Mouse (Mus musculus): ENCODE measurements around the gene Gusb. TPM values are rescaled to one million over a fixed set of nuclear protein-coding genes. Genes with fewer than 3 reads are reported as not detected.

Gene Gusb
- total and polyA plus RNA-seq, 2 experiments from 2014 or later = 27.8 to 31.4 TPM

DNA sequence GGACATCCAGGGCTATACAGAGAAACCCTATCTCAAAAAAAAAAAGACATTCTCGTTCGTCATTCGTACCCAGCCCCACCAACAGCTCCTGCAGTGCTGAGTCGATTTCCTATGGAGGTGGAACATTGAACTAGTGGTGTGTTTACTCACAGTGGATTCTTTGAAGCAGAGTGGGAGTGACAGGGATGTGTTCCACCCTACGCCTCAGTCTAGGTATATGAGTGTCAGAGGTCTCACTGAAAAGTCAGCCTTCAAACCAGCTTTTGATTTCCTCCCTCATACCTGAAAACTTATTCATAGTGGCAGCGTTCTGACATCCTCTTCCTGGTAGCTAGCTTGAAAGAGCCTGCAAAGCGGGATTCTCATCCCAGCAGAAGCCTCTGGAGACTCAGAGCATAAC, 34.4 kb downstream of the Gusb start:
- TF ChIP-seq CTCF (IDR thresholded peaks at IDR 0.05; ENCODE audit: low read depth) = no peak
- no peak for TF ChIP-seq EP300 (IDR thresholded peaks at IDR 0.05; ENCODE audit: low read depth)
- WGBS = 85% methylated on average over 7 of the region's 7 CpGs

DNA sequence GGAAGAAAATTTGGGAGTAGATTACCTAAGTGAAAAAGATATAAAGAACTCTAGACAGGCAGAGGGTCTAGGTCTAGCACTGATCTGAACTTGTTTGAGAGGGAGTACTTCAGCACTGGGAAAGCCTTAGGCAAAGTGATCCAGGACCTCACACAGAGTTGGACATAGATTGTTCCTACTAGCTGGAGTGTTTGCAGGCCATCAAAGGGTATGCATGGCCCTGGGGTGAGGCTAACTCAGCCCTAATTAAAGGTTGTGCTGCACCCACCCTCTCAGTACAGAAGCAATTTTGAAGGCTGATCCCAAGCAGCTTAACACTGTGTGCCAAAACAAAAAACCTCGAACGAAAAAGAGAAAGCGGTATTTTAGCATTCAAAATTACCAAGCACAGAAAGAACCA, 36.4 kb downstream of the Gusb start:
- no peak for TF ChIP-seq EP300 (IDR thresholded peaks at IDR 0.05; ENCODE audit: low read depth)
- no peak for TF ChIP-seq CTCF (IDR thresholded peaks at IDR 0.05; ENCODE audit: low read depth)
- Histone ChIP-seq H3K9ac (replicated peaks; ENCODE audit: low read depth, low read length) (no peak overlapping the region), H3K4me1 (ENCODE audit: control insufficient read depth, insufficient read depth) (no peaks in the 10 kb centered on the region), H3K27ac (ENCODE audit: low read depth) (no peak overlapping the region), H3K36me3 (replicated peaks; ENCODE audit: control insufficient read depth, insufficient read depth, low read length) (peaks cover under 1% of the 10 kb centered on the region; the same call in 1 of the 2 replicates), H3K4me2 (ENCODE audit: low read depth, low read length) (no peak overlapping the region), H3K27me3 (ENCODE audit: control insufficient read depth, insufficient read depth, low read length) (no peaks in the 10 kb centered on the region), H3K4me3 (ENCODE audit: low read depth, low read length) (no peak overlapping the region), H3K9me3 (replicated peaks; ENCODE audit: control insufficient read depth, low read length) (no peaks in the 10 kb centered on the region)
- DNase-seq (ENCODE audit: low spot score) = no peak
- ATAC-seq (ENCODE audit: insufficient read depth, low read depth) = no peak
- WGBS = 93% methylated on average over 3 of the region's 3 CpGs

More for the DNA sequence above, 34.4 kb downstream of the Gusb start:
- H3K4me1 ChIP-seq (ENCODE audit: control insufficient read depth, insufficient read depth) = no peaks in the 10 kb centered on the region
- no peaks in the 10 kb centered on the region for H3K27me3 ChIP-seq (ENCODE audit: control insufficient read depth, insufficient read depth, low read length)
- no peak overlapping the region for H3K4me2 ChIP-seq (ENCODE audit: low read depth, low read length)
- no peak overlapping the region for H3K9ac ChIP-seq (replicated peaks; ENCODE audit: low read depth, low read length)
- DNase-seq (ENCODE audit: low spot score) = no peak
- H3K4me3 ChIP-seq (ENCODE audit: low read depth, low read length) = no peak overlapping the region
- no peak overlapping the region for H3K27ac ChIP-seq (ENCODE audit: low read depth)
- no peak for ATAC-seq (ENCODE audit: insufficient read depth, low read depth)
- peaks cover 6% of the 10 kb centered on the region; the same call in 1 of the 2 replicates for H3K36me3 ChIP-seq (replicated peaks; ENCODE audit: control insufficient read depth, insufficient read depth, low read length)
- H3K9me3 ChIP-seq (replicated peaks; ENCODE audit: control insufficient read depth, low read length) = no peaks in the 10 kb centered on the region

- no peak overlapping the region for H3K9ac ChIP-seq (replicated peaks; ENCODE audit: low read depth, low read length)
- H3K4me3 ChIP-seq (ENCODE audit: low read depth, low read length) = no peak overlapping the region
- no peak for ATAC-seq (ENCODE audit: insufficient read depth, low read depth)
- no peak overlapping the region for H3K4me2 ChIP-seq (ENCODE audit: low read depth, low read length)
- no peaks in the 10 kb centered on the region for H3K9me3 ChIP-seq (replicated peaks; ENCODE audit: control insufficient read depth, low read length)
- TF ChIP-seq CTCF (IDR thresholded peaks at IDR 0.05; ENCODE audit: low read depth) = no peak
- no peak for TF ChIP-seq EP300 (IDR thresholded peaks at IDR 0.05; ENCODE audit: low read depth)
- H3K27ac ChIP-seq (ENCODE audit: low read depth) = no peak overlapping the region
- DNase-seq (ENCODE audit: low spot score) = no peak
- no peaks in the 10 kb centered on the region for H3K4me1 ChIP-seq (ENCODE audit: control insufficient read depth, insufficient read depth)
- WGBS = 60% methylated on average over 4 of the region's 4 CpGs
- no peaks in the 10 kb centered on the region for H3K27me3 ChIP-seq (ENCODE audit: control insufficient read depth, insufficient read depth, low read length)
- 0 out of 2 replicates have a peak, but pooled peaks cover 5% of the 10 kb centered on the region for H3K36me3 ChIP-seq (replicated peaks; ENCODE audit: control insufficient read depth, insufficient read depth, low read length)
Observed at GRCm38 (mm10) chr5:129963224-129963623, 39.6 kb downstream of the Gusb start.

DNA sequence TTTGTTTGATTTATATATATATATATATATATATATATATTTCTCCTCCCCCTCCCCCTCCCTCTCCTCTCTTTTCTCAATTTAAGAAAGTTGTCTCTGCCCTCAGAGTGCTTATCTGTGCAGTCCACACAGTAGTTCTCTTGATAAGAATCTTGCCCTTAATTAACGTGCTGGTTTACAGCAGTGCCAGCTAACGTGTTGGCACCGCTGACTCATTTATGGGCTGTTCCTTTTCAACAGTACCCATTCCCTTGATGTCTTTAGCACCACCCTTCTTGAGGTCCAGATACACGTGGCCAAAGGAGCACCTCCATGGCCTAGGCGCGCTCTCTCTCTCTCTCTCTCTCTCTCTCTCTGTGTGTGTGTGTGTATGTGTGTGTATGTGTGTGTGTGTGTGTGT, 47.1 kb downstream of the Gusb start:
- no peak overlapping the region for H3K9ac ChIP-seq (replicated peaks; ENCODE audit: low read depth, low read length)
- H3K4me2 ChIP-seq (ENCODE audit: low read depth, low read length) = no peak overlapping the region
- H3K4me1 ChIP-seq (ENCODE audit: control insufficient read depth, insufficient read depth) = no peaks in the 10 kb centered on the region; the same call in 1 of the 2 replicates
- no peak for DNase-seq (ENCODE audit: low spot score)
- TF ChIP-seq EP300 (IDR thresholded peaks at IDR 0.05; ENCODE audit: low read depth) = no peak
- TF ChIP-seq CTCF (IDR thresholded peaks at IDR 0.05; ENCODE audit: low read depth) = no peak
- H3K4me3 ChIP-seq (ENCODE audit: low read depth, low read length) = no peak overlapping the region
- ATAC-seq (ENCODE audit: insufficient read depth, low read depth) = no peak
- H3K9me3 ChIP-seq (replicated peaks; ENCODE audit: control insufficient read depth, low read length) = no peaks in the 10 kb centered on the region
- 0 out of 2 replicates have a peak, but pooled peaks cover 5% of the 10 kb centered on the region for H3K36me3 ChIP-seq (replicated peaks; ENCODE audit: control insufficient read depth, insufficient read depth, low read length)
- no peaks in the 10 kb centered on the region for H3K27me3 ChIP-seq (ENCODE audit: control insufficient read depth, insufficient read depth, low read length)
- no peak overlapping the region for H3K27ac ChIP-seq (ENCODE audit: low read depth)
- 73% methylated on average over 6 of the region's 6 CpGs for WGBS

- no peak for ATAC-seq (ENCODE audit: insufficient read depth, low read depth)
- no peaks in the 10 kb centered on the region for H3K27me3 ChIP-seq (ENCODE audit: control insufficient read depth, insufficient read depth, low read length)
- TF ChIP-seq EP300 (IDR thresholded peaks at IDR 0.05; ENCODE audit: low read depth) (no peak), CTCF (IDR thresholded peaks at IDR 0.05; ENCODE audit: low read depth) (no peak)
- H3K4me2 ChIP-seq (ENCODE audit: low read depth, low read length) = no peak overlapping the region
- 42% methylated on average over 5 of the region's 5 CpGs for WGBS
- no peak overlapping the region for H3K4me3 ChIP-seq (ENCODE audit: low read depth, low read length)
- no peak for DNase-seq (ENCODE audit: low spot score)
- no peak overlapping the region for H3K27ac ChIP-seq (ENCODE audit: low read depth)
- no peak overlapping the region for H3K9ac ChIP-seq (replicated peaks; ENCODE audit: low read depth, low read length)
- H3K36me3 ChIP-seq (replicated peaks; ENCODE audit: control insufficient read depth, insufficient read depth, low read length) = no peaks in the 10 kb centered on the region
- no peaks in the 10 kb centered on the region for H3K9me3 ChIP-seq (replicated peaks; ENCODE audit: control insufficient read depth, low read length)
- H3K4me1 ChIP-seq (ENCODE audit: control insufficient read depth, insufficient read depth) = no peaks in the 10 kb centered on the region; the same call in 1 of the 2 replicates
Observed at GRCm38 (mm10) chr5:129954473-129955254, 48.2 kb downstream of the Gusb start.

Measured in heart, postnatal 0 days (tissue).